Mouse (Mus musculus) forebrain, postnatal 0 days (tissue): ENCODE results near the gene Nfix. TPM values are rescaled to one million over a fixed set of nuclear protein-coding genes. Genes with fewer than 3 reads are reported as not detected.
A peak's percentile ranks its signal among the peaks of the same experiment; 100 is the strongest.

Experiments used
- ATAC-seq: fragments of 200-750 bp; cut with Nextera tagmentation; 2 replicates; pipeline ENCODE4 v1.8.0; 2017; ENCODE audit warnings: mild to moderate bottlenecking, moderate library complexity
- DNase-seq: peaks from one replicate; pipeline ENCODE4 v3.0.0-alpha.2; 2015
- H3K27ac ChIP-seq: fragments of 300-500 bp; sonication (generic); 2 replicates; pipeline ENCODE4 v1.5.1; 2014; ENCODE audit warnings: low read depth, mild to moderate bottlenecking, antibody characterized with exemption, low read length, moderate library complexity, mixed read lengths
- H3K27me3 ChIP-seq: fragments of 300-500 bp; sonication (generic); 2 replicates; pipeline ENCODE4 v1.6.1; 2014; ENCODE audit warnings: mild to moderate bottlenecking, low read length, mixed read lengths; ENCODE audit not compliant: insufficient read depth
- H3K36me3 ChIP-seq: fragments of 300-500 bp; sonication (generic); 2 replicates; pipeline ENCODE4 v1.6.1; 2014; ENCODE audit warnings: mild to moderate bottlenecking, moderate library complexity; ENCODE audit not compliant: insufficient read depth
- H3K4me1 ChIP-seq: fragments of 300-500 bp; sonication (generic); 2 replicates; pipeline ENCODE4 v1.6.1; 2014; ENCODE audit warnings: antibody characterized with exemption; ENCODE audit not compliant: insufficient read depth
- H3K4me2 ChIP-seq: fragments of 300-500 bp; sonication (generic); 2 replicates; pipeline ENCODE4 v1.6.1; 2014; ENCODE audit warnings: low read depth, mild to moderate bottlenecking, moderate library complexity
- H3K4me3 ChIP-seq: fragments of 300-500 bp; sonication (generic); 2 replicates; pipeline ENCODE4 v1.5.1; 2014; ENCODE audit warnings: low read depth, low read length, mixed read lengths
- H3K9ac ChIP-seq: fragments of 300-500 bp; sonication (generic); 2 replicates; pipeline ENCODE4 v1.6.1; 2014; ENCODE audit warnings: mild to moderate bottlenecking
- H3K9me3 ChIP-seq: fragments of 300-500 bp; sonication (generic); 2 replicates; pipeline ENCODE4 v1.6.1; 2016; ENCODE audit warnings: low read length
- CTCF ChIP-seq: sonication (generic); IDR thresholded peaks from 2 replicates; pipeline ENCODE4 v1.5.1; 2016; ENCODE audit warnings: antibody characterized with exemption, control low read depth, low read depth
- WGBS: fragments of 180-500 bp; shearing (Covaris S2); extraction: QIAGEN DNeasy Blood & Tissue Kit; methylation state at CpG from one replicate; pipeline ENCODE4 v1.1.7; 2014; 5-methylcytosine and 5-hydroxymethylcytosine counted together
- polyA plus RNA-seq: library from polyadenylated mRNA; unstranded; fragments of >200 nt; fragmentation: Nextera tagmentation; extraction: Ambion mirVana; gene quantifications from 2 replicates; pipeline ENCODE4 v1.2.1, GENCODE M21; 2015
- total RNA-seq: library from RNA; depleted of rRNA; stranded (reverse); fragments of >200 nt; gene quantifications from 2 replicates; pipeline ENCODE4 v1.2.3, GENCODE M21; 2014

The Nfix gene
- total and polyA plus RNA-seq, 2 experiments from 2014 or later = 111 to 376 TPM

DNA sequence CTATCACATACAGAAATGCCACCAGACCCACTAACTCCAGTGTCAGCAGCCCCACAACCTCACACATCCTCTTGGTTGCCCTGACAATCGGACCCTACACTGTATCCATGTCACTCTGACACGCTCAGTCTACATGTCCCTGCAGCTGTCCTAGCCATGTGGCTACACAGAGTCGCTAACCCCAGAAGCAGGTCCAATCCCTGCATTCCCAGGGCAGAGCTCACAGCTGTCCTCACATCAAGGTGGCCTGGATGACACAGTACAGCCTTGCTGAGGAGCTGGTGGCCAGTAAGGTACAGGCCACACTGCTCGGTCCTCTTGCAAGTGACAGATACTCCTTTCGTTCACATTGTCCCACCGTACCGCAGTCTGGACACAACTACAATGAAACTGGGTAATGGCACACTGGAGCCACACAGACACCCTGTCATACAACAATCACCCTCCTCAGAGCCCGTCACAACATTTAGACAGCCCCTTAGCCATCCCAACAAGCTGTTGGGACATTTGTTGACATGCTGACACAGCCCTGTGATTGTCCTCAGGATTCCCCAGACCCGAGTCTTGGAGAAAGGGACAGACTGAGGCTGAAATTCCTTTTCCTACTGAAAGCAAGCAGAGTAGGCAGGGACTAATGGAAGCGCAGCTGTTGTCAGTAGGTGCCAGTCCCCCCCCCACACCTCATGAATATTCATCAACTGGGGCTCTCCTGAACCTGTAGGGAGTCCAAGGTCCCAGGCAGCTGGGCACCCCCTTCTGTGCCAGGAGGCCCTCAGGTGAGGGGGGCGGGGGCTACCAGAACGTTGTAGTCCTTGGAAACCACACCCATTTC lies 9.2 kb upstream of the Nfix start:
- ATAC-seq (no peak), DNase-seq (no peak)
- Histone ChIP-seq H3K36me3 (no peaks in the 10 kb centered on the region), H3K4me2 (no peak overlapping the region), H3K4me1 (peaks cover 5% of the 10 kb centered on the region), H3K4me3 (no peak overlapping the region), H3K9me3 (no peaks in the 10 kb centered on the region), H3K27me3 (no peaks in the 10 kb centered on the region), H3K27ac (no peak overlapping the region), H3K9ac (no peak overlapping the region)
- TF ChIP-seq CTCF = no peak
- 41% methylated on average over 12 of the region's 12 CpGs for WGBS

DNA sequence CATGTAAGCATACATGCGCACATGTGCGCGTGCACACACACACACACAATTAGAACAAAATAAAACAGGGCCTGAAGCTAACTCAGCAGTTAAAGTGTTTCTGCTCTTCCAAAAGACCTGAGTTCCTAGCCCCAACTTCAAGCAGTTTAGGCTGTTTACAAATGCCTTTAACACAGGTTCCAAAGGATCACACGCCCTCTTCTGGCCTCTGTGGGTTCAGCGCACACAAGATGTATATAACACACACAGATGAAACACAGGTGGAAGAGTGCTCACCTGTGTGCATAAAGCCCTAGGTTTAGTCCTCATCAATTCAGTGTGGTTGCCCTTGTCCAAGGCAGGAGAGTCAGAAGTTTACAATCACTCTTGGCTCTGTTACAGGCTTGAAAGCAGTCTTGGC lies 5.9 kb upstream of the Nfix start:
- Histone ChIP-seq H3K4me2 (no peak overlapping the region), H3K4me1 (no peaks in the 10 kb centered on the region), H3K9me3 (no peaks in the 10 kb centered on the region), H3K27ac (no peak overlapping the region), H3K9ac (no peak overlapping the region), H3K4me3 (no peak overlapping the region), H3K27me3 (no peaks in the 10 kb centered on the region), H3K36me3 (no peaks in the 10 kb centered on the region)
- DNase-seq (no peak), ATAC-seq (no peak)
- 93% methylated on average over 5 of the region's 5 CpGs for WGBS
- 0 out of 2 replicates have a peak, but pooled peaks have one; percentile 17 for TF ChIP-seq CTCF

DNA sequence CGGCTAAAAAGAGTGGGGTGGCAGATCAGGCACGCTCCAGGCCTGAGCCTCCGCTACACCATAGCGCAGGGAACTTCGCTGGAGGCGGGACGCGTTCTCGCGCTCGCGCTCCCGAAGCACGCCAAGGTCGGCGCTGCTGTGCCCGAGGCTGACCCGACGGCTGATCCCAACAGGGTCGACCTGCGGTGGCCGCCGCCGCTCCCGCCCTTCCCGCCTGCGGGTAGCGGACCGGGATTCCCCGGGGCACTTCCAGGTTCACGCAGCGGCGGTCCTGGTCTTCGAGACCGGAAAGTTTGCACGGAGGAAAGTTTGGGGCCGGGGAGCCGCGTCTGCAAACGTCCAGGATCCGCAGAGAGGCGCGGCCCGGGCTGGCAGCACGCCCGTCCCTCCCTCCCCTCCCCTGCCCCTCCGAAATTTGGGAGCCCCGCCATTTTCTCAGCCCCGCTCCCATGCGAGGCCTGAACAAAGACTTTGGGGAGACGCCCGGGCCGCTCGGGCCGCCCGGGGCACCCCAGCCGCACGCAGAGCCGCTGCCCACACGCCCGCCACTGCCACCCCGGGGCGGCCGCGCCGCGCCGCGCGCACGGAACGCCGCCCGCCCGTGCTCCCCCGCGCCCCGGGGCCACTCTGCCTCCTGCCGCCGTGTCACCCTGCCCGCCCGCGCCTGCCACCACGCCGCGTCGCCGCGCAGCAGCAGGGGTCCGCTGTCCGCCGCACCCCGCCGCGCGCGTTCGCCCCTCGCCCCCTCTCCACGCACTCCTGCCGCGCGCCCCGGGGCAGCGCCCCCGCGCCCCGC lies 810 bp downstream of the Nfix start:
- TF ChIP-seq CTCF = no peak
- peaks cover 28% of the 10 kb centered on the region for H3K4me1 ChIP-seq
- peak; percentile 77 for DNase-seq
- peak overlapping the region; percentile 80 for H3K4me2 ChIP-seq
- peak overlapping the region; percentile 90 for H3K4me3 ChIP-seq
- H3K9ac ChIP-seq = peak overlapping the region; percentile 88
- H3K27me3 ChIP-seq = no peaks in the 10 kb centered on the region
- no peaks in the 10 kb centered on the region for H3K9me3 ChIP-seq
- ATAC-seq = peak; percentile 8; the same call in 1 of the 2 replicates
- no peaks in the 10 kb centered on the region for H3K36me3 ChIP-seq
- WGBS = 2% methylated on average over 91 of the region's 108 CpGs
- peak overlapping the region; percentile 93 for H3K27ac ChIP-seq

DNA sequence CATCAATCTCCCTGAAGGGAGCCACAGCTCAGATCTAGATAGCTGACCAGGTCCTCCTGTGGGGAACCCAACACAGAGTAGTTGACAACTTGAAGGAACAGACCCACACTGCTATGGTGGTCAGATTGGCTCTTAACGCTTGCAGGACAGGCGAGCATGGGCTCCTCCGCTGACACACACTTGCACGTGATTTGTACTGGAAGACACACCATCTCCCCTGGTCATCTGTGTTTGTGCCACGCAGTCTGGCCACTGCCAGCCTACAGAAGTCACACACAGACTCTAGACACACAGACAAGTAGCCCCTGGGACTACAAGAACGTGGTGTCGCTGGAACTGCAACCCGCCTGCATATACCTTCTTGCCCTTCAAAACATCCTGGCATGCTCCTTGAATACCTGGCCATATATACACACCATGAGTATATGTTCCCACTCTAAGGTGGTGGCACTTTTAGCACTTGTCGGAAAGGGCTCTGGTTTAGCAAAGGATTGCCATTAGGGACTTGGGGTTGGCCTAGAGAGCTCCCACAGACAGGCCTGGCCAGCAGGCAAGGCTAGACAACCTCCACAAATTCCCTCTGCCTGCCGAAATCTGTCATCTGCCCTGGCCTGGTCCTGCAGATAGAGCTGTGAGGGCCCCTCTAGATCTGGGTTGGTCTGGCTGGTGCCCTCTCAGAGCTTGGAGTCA lies 1.6 kb downstream of the Nfix start:
- Histone ChIP-seq H3K4me1 (peaks cover 29% of the 10 kb centered on the region), H3K27me3 (no peaks in the 10 kb centered on the region), H3K4me3 (peak overlapping the region; percentile 90), H3K4me2 (peak overlapping the region; percentile 80), H3K36me3 (no peaks in the 10 kb centered on the region), H3K9ac (peak overlapping the region; percentile 88), H3K27ac (peak overlapping the region; percentile 93), H3K9me3 (no peaks in the 10 kb centered on the region)
- DNase-seq (peak; percentile 66), ATAC-seq (no peak)
- WGBS = 32% methylated on average over 10 of the region's 10 CpGs
- TF ChIP-seq CTCF = no peak

DNA sequence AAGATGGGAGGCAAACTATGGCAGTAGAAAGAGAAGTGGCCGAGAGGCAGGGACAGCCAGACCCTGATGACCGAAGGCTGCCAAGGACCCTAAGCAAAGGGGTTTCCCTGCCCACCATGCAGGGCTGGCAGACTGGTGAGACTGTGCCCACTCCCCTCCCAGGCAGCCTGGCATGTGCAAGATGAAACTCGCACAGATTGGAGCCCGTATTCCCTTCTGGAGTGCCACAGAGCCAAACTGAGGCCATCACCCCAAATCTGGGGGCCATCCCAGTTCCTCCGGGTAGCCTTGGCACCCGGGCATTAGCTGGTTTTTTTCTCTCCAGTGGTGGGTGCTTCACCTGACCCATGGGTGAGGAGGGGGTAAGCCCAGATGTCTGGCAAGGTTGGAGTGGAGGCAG lies 2.2 kb downstream of the Nfix start:
- TF ChIP-seq CTCF = no peak
- 36% methylated on average over 6 of the region's 6 CpGs for WGBS
- DNase-seq (peak; percentile 76), ATAC-seq (no peak)
- Histone ChIP-seq H3K27me3 (no peaks in the 10 kb centered on the region), H3K9me3 (no peaks in the 10 kb centered on the region), H3K4me2 (peak overlapping the region; percentile 80), H3K27ac (peak overlapping the region; percentile 93), H3K36me3 (no peaks in the 10 kb centered on the region), H3K9ac (peak overlapping the region; percentile 88), H3K4me1 (peaks cover 29% of the 10 kb centered on the region), H3K4me3 (peak overlapping the region; percentile 90)

DNA sequence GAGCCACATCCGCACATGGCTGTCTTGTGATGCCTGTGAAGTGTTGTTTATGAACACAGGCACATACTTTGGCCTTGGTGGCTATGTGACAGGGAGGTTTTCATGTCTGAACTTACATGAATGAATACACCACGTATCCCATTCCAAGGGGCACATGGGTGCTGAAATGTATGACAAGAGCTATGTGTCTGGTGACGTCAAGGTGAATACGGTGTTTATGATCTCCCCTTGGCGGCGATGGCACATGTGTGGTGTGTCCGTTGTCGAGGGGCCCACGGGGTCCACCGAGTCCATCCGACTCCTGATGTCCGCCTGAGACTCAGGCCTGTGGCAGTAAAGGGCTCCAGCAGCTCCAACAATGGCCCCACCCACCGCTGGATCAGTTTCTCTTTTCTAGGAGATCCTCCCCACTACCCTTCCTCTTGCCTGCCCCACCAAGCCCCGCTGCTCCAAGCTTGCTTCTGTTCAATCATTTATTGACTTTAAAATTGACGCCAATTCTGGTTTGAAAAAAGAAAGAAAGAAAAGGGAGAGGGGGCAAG lies 2.8 kb downstream of the Nfix start:
- H3K36me3 ChIP-seq = no peaks in the 10 kb centered on the region
- H3K9ac ChIP-seq = peak overlapping the region; percentile 88
- DNase-seq (peak; percentile 44), ATAC-seq (no peak)
- H3K4me1 ChIP-seq = peaks cover 29% of the 10 kb centered on the region
- H3K27me3 ChIP-seq = no peaks in the 10 kb centered on the region
- H3K27ac ChIP-seq = peak overlapping the region; percentile 93
- 66% methylated on average over 15 of the region's 15 CpGs for WGBS
- peak overlapping the region; percentile 90 for H3K4me3 ChIP-seq
- TF ChIP-seq CTCF = no peak
- H3K4me2 ChIP-seq = peak overlapping the region; percentile 80
- H3K9me3 ChIP-seq = no peaks in the 10 kb centered on the region
